Mouse (Mus musculus) bone marrow macrophage, adult 2 months (primary cell): Measurements from ENCODE around the gene Slc25a36. TPM values are rescaled to one million over a fixed set of nuclear protein-coding genes. Genes with fewer than 3 reads are reported as not detected.

ENCODE experiments used
- H3K27ac ChIP-seq: 2 replicates; pipeline ENCODE4 v1.5.1; 2012; ENCODE audit warnings: low read depth, low read length; ENCODE audit not compliant: insufficient read depth
- H3K4me1 ChIP-seq: 2 replicates; pipeline ENCODE4 v1.6.1; 2012; ENCODE audit warnings: low read length; ENCODE audit not compliant: control insufficient read depth, insufficient read depth
- H3K4me3 ChIP-seq: 2 replicates; pipeline ENCODE4 v1.5.1; 2012; ENCODE audit warnings: mild to moderate bottlenecking, low read length, moderate library complexity; ENCODE audit not compliant: insufficient read depth
- CTCF ChIP-seq: IDR thresholded peaks from 2 replicates; pipeline ENCODE4 v1.5.1; 2012; ENCODE audit warnings: low read depth, mild to moderate bottlenecking, low read length, moderate library complexity
- POLR2A ChIP-seq: IDR thresholded peaks from 2 replicates; pipeline ENCODE4 v1.6.1; 2012; ENCODE audit warnings: mild to moderate bottlenecking, low read depth, low read length, borderline replicate concordance
- polyA plus RNA-seq: library from polyadenylated mRNA; stranded (reverse); fragments of >200 nt; gene quantifications from 2 replicates; pipeline ENCODE4 v1.2.4, GENCODE M21; 2012; ENCODE audit not compliant: missing spikeins, insufficient read depth, insufficient read length

The Slc25a36 gene
- polyA plus RNA-seq, 1 experiment, result 116 TPM

- Histone ChIP-seq H3K4me3 (no peak overlapping the region), H3K27ac (no peak overlapping the region), H3K4me1 (no peaks in the 10 kb centered on the region)
- TF ChIP-seq CTCF, result no peak
- TF ChIP-seq POLR2A, result no peak
Observed at GRCm38 (mm10) chr9:97056541-97057338, 54.2 kb downstream of the Slc25a36 start.

- no peak for TF ChIP-seq POLR2A
- TF ChIP-seq CTCF, result no peak
- H3K4me3 ChIP-seq, result no peak overlapping the region
Observed at GRCm38 (mm10) chr9:97055906-97056305, 55.1 kb downstream of the Slc25a36 start.

GRCm38 (mm10) chr9:97051176-97051575 lies 59.8 kb downstream of the Slc25a36 start:
- H3K27ac ChIP-seq, result no peak overlapping the region
- no peak overlapping the region for H3K4me3 ChIP-seq
- H3K4me1 ChIP-seq, result no peaks in the 10 kb centered on the region
- no peak for TF ChIP-seq CTCF
- no peak for TF ChIP-seq POLR2A

More at GRCm38 (mm10) chr9:97055906-97056305, 55.1 kb downstream of the Slc25a36 start:
- Histone ChIP-seq H3K4me1 (no peaks in the 10 kb centered on the region), H3K27ac (no peak overlapping the region)

- Histone ChIP-seq H3K4me1 (no peaks in the 10 kb centered on the region), H3K4me3 (no peak overlapping the region), H3K27ac (no peak overlapping the region)
- no peak for TF ChIP-seq POLR2A
- TF ChIP-seq CTCF, result no peak
Observed at GRCm38 (mm10) chr9:97046240-97046639, 64.7 kb downstream of the Slc25a36 start.

GRCm38 (mm10) chr9:97041633-97042032 lies 69.3 kb downstream of the Slc25a36 start:
- TF ChIP-seq POLR2A, result no peak
- no peak for TF ChIP-seq CTCF
- peaks cover 5% of the 10 kb centered on the region; the same call in 1 of the 2 replicates for H3K4me1 ChIP-seq
- no peak overlapping the region for H3K4me3 ChIP-seq
- H3K27ac ChIP-seq, result no peak overlapping the region

DNA sequence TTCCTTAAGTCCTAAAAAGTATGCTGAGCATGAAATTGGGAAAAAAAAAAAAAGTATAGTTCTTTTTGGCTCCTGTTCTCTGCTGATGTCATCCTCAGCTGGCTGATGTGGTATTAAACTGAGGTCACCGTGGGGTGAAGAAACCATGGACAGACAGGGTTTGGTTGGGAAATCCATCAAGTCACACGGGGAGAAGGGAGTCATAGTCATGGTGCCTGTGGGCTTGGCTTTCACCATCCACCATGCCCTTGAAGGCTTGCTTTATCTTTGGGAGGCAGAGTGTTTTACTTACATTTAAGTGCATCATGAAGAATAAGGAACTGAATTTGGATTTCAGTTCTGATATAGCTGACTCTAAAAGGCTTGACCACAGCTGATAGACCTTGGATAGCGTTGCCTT lies 72.9 kb downstream of the Slc25a36 start:
- no peak overlapping the region for H3K27ac ChIP-seq
- no peak overlapping the region for H3K4me3 ChIP-seq
- TF ChIP-seq CTCF, result no peak
- TF ChIP-seq POLR2A, result no peak
- H3K4me1 ChIP-seq, result peaks cover 5% of the 10 kb centered on the region; the same call in 1 of the 2 replicates

DNA sequence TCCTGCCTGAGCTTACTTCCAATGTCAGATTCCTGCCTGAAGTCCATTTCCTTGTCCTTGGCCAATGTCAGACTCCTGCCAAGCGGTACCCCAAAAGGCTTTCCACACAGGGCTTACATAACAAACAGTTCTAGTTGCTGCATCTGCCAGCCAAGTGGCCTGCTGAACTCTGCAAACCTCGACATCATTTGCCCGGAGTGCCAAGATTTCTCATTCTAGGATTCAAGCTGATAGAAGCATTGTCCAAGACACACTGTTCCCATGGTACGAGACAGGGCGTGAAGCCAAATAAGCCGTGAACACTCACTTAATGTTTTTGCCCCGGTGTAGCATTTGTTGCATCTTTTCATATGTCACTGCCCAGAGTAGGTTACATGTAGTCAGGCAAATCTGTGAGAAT lies 74.3 kb downstream of the Slc25a36 start:
- Histone ChIP-seq H3K27ac (no peak overlapping the region), H3K4me3 (no peak overlapping the region), H3K4me1 (peaks cover 5% of the 10 kb centered on the region; the same call in 1 of the 2 replicates)
- TF ChIP-seq POLR2A, result no peak
- no peak for TF ChIP-seq CTCF

DNA sequence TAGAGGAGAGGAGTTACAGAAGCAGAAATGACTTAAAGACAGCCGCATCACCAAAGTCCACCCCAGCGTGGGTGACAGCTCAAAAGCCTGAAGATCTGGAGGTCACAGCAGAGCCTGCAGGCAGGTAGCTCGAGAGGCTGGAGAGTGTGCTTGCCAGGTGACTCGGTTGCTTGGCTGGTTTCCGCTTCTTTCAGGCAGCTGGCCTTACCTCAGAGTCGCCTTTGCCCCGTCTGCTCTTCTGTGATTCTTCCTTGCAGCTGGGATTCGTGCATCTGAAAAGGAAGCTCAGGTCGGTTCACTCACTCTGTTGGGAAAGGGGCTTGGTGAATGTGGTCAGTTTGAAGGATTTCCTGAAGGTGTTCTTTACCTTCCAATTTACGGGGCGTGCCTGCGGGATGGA lies 83.6 kb downstream of the Slc25a36 start:
- Histone ChIP-seq H3K4me1 (no peaks in the 10 kb centered on the region), H3K4me3 (no peak overlapping the region), H3K27ac (no peak overlapping the region)
- TF ChIP-seq CTCF (no peak), POLR2A (no peak)

DNA sequence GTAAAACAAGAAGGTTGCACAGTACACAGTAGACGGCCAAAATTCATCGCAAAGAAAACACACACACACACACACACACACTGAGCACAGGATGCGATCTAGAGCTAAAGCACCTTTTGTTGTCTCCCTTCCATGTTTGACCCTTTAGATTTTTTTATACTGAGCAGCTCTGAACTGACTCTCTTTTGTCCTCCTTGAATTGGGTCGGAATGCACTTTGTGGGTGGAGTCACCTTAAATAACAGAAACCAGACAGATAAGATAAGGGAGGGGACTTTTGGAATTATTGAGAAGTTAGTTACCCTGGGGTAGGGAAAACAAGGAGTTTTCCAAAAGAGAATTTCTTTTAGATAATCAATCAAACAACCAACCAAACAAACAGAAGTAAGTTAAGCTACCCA lies 85.0 kb downstream of the Slc25a36 start:
- Histone ChIP-seq H3K27ac (no peak overlapping the region), H3K4me1 (no peaks in the 10 kb centered on the region)
- TF ChIP-seq POLR2A (no peak), CTCF (no peak)

More for the DNA sequence above, 85.0 kb downstream of the Slc25a36 start:
- H3K4me3 ChIP-seq, result no peak overlapping the region

Other genes starting within 250 kb of the Slc25a36 start
- gene Pxylp1, start 218.5 kb downstream of the Slc25a36 start, polyA plus RNA-seq, result 1.1 and 1.9 TPM in 2 replicates
- not detected in 2 replicates for gene Spsb4, start 92.3 kb downstream of the Slc25a36 start, polyA plus RNA-seq